Mouse (Mus musculus) heart, embryonic 12.5 days (tissue): ENCODE measurements around the gene Wfikkn2. TPM values are rescaled to one million over a fixed set of nuclear protein-coding genes. Genes with fewer than 3 reads are reported as not detected.
A peak's percentile ranks its signal among the peaks of the same experiment; 100 is the strongest.

Experiments
- ATAC-seq: fragments of 200-750 bp; cut with Nextera tagmentation; 2 replicates; pipeline ENCODE4 v1.8.0; 2017; ENCODE audit warnings: moderate TSS enrichment, moderate library complexity; ENCODE audit not compliant: insufficient number of reproducible peaks, low FRiP score
- H3K27ac ChIP-seq: fragments of 300-500 bp; sonication (generic); 2 replicates; pipeline ENCODE4 v1.5.1; 2016; ENCODE audit warnings: mild to moderate bottlenecking, moderate library complexity; ENCODE audit not compliant: poor library complexity, severe bottlenecking
- H3K27me3 ChIP-seq: fragments of 300-500 bp; sonication (generic); replicated peaks from 2 replicates; pipeline ENCODE4 v1.6.1; 2016; ENCODE audit warnings: mild to moderate bottlenecking, moderate library complexity
- H3K36me3 ChIP-seq: fragments of 300-500 bp; sonication (generic); 2 replicates; pipeline ENCODE4 v1.6.1; 2016; ENCODE audit warnings: mild to moderate bottlenecking, moderate library complexity
- H3K4me1 ChIP-seq: fragments of 300-500 bp; sonication (generic); replicated peaks from 2 replicates; pipeline ENCODE4 v1.6.1; 2016; ENCODE audit warnings: mild to moderate bottlenecking
- H3K4me2 ChIP-seq: fragments of 300-500 bp; sonication (generic); 2 replicates; pipeline ENCODE4 v1.6.1; 2016; ENCODE audit warnings: mild to moderate bottlenecking, moderate library complexity
- H3K4me3 ChIP-seq: fragments of 300-500 bp; sonication (generic); 2 replicates; pipeline ENCODE4 v1.5.1; 2016; ENCODE audit warnings: mild to moderate bottlenecking
- H3K9ac ChIP-seq: fragments of 300-500 bp; sonication (generic); 2 replicates; pipeline ENCODE4 v1.6.1; 2016; ENCODE audit warnings: mild to moderate bottlenecking, moderate library complexity
- H3K9me3 ChIP-seq: fragments of 300-500 bp; sonication (generic); replicated peaks from 2 replicates; pipeline ENCODE4 v1.6.1; 2016; ENCODE audit warnings: mild to moderate bottlenecking, moderate library complexity
- WGBS: fragments of 180-500 bp; shearing (Covaris S2); methylation state at CpG from one replicate; pipeline ENCODE4 v1.1.7; 2016; 5-methylcytosine and 5-hydroxymethylcytosine counted together
- polyA plus RNA-seq: library from polyadenylated mRNA; unstranded; fragments of >200 nt; fragmentation: Nextera tagmentation; extraction: Ambion mirVana; gene quantifications from 2 replicates; pipeline ENCODE4 v1.2.1, GENCODE M21; 2016

Wfikkn2 gene
- polyA plus RNA-seq, 1 experiment from 2014 or later, result 2.5 TPM

- no peak for ATAC-seq
- Histone ChIP-seq H3K4me3 (no peak overlapping the region), H3K27ac (peak overlapping the region; percentile 12; the same call in 1 of the 2 replicates), H3K9ac (no peak overlapping the region), H3K36me3 (peaks cover 14% of the 10 kb centered on the region), H3K4me2 (no peak overlapping the region), H3K4me1 (peaks cover 18% of the 10 kb centered on the region), H3K9me3 (no peaks in the 10 kb centered on the region), H3K27me3 (no peaks in the 10 kb centered on the region)
- WGBS, result 63% methylated on average over 2 of the region's 2 CpGs
These were observed 29.6 kb downstream of the Wfikkn2 start for GRCm38 (mm10) chr11:94216247-94216646.

- Histone ChIP-seq H3K27me3 (no peaks in the 10 kb centered on the region), H3K9me3 (no peaks in the 10 kb centered on the region), H3K27ac (no peak overlapping the region), H3K4me1 (peaks cover 18% of the 10 kb centered on the region), H3K4me2 (no peak overlapping the region), H3K9ac (no peak overlapping the region), H3K36me3 (peaks cover 14% of the 10 kb centered on the region), H3K4me3 (no peak overlapping the region)
- ATAC-seq, result no peak
- 96% methylated on average over 3 of the region's 3 CpGs for WGBS
These were observed 30.2 kb downstream of the Wfikkn2 start for GRCm38 (mm10) chr11:94215581-94215980.

GRCm38 (mm10) chr11:94213735-94214594 is 31.8 kb downstream of the Wfikkn2 start:
- H3K36me3 ChIP-seq, result peaks cover 14% of the 10 kb centered on the region
- H3K27me3 ChIP-seq, result no peaks in the 10 kb centered on the region
- H3K4me3 ChIP-seq, result 0 out of 2 replicates have a peak overlapping the region, but pooled peaks have one; percentile 6
- peak overlapping the region; percentile 52; the same call in 1 of the 2 replicates for H3K9ac ChIP-seq
- no peak for ATAC-seq
- no peaks in the 10 kb centered on the region for H3K9me3 ChIP-seq
- 87% methylated on average over 29 of the region's 29 CpGs for WGBS
- H3K27ac ChIP-seq, result no peak overlapping the region
- peaks cover 18% of the 10 kb centered on the region for H3K4me1 ChIP-seq
- H3K4me2 ChIP-seq, result peak overlapping the region; percentile 20; the same call in 1 of the 2 replicates

GRCm38 (mm10) chr11:94212997-94213396 is 32.8 kb downstream of the Wfikkn2 start:
- Histone ChIP-seq H3K27ac (no peak overlapping the region), H3K36me3 (peaks cover 14% of the 10 kb centered on the region), H3K4me1 (peaks cover 18% of the 10 kb centered on the region), H3K4me2 (peak overlapping the region; percentile 71), H3K9me3 (no peaks in the 10 kb centered on the region), H3K27me3 (no peaks in the 10 kb centered on the region), H3K9ac (no peak overlapping the region), H3K4me3 (peak overlapping the region; percentile 93)
- no peak for ATAC-seq
- 73% methylated on average over 4 of the region's 4 CpGs for WGBS

GRCm38 (mm10) chr11:94212489-94212836 is 33.3 kb downstream of the Wfikkn2 start:
- Histone ChIP-seq H3K36me3 (peaks cover 14% of the 10 kb centered on the region), H3K27me3 (no peaks in the 10 kb centered on the region), H3K4me2 (peak overlapping the region; percentile 71), H3K4me3 (peak overlapping the region; percentile 93), H3K4me1 (peaks cover 18% of the 10 kb centered on the region), H3K9ac (peak overlapping the region; percentile 98), H3K9me3 (no peaks in the 10 kb centered on the region), H3K27ac (peak overlapping the region; percentile 99)
- ATAC-seq, result no peak
- WGBS, result 2% methylated on average over 7 of the region's 7 CpGs

GRCm38 (mm10) chr11:94211651-94212488 is 33.9 kb downstream of the Wfikkn2 start:
- H3K27ac ChIP-seq, result peak overlapping the region; percentile 99
- peaks cover 18% of the 10 kb centered on the region for H3K4me1 ChIP-seq
- ATAC-seq, result peak; percentile 30
- peak overlapping the region; percentile 71 for H3K4me2 ChIP-seq
- peak overlapping the region; percentile 98 for H3K9ac ChIP-seq
- H3K9me3 ChIP-seq, result no peaks in the 10 kb centered on the region
- WGBS, result under 1% methylated on average over 54 of the region's 61 CpGs
- peaks cover 14% of the 10 kb centered on the region for H3K36me3 ChIP-seq
- H3K4me3 ChIP-seq, result peak overlapping the region; percentile 93
- no peaks in the 10 kb centered on the region for H3K27me3 ChIP-seq

- Histone ChIP-seq H3K27me3 (no peaks in the 10 kb centered on the region), H3K4me3 (peak within 1 kb of the TSS; percentile 93), H3K4me2 (peak within 1 kb of the TSS; percentile 98), H3K27ac (peak within 1 kb of the TSS; percentile 99), H3K9me3 (no peaks in the 10 kb centered on the region), H3K9ac (peak within 1 kb of the TSS; percentile 98), H3K4me1 (peaks cover 16% of the 10 kb centered on the region), H3K36me3 (peaks cover 14% of the 10 kb centered on the region)
- ATAC-seq, result peak; percentile 97
- WGBS, result under 1% methylated on average over 45 of the region's 55 CpGs
These were observed 34.6 kb downstream of the Wfikkn2 start, which contains the start of gene Tob1 for GRCm38 (mm10) chr11:94211124-94211603. Tob1 (plus strand) TSS chr11:94211454.

GRCm38 (mm10) chr11:94210191-94211086 is 35.4 kb downstream of the Wfikkn2 start:
- H3K4me3 ChIP-seq, result peak overlapping the region; percentile 61
- ATAC-seq, result peak; percentile 87
- H3K4me2 ChIP-seq, result peak overlapping the region; percentile 98
- peak overlapping the region; percentile 87 for H3K9ac ChIP-seq
- WGBS, result under 1% methylated on average over 47 of the region's 56 CpGs
- no peaks in the 10 kb centered on the region for H3K9me3 ChIP-seq
- peaks cover 11% of the 10 kb centered on the region for H3K36me3 ChIP-seq
- H3K4me1 ChIP-seq, result peaks cover 11% of the 10 kb centered on the region
- H3K27ac ChIP-seq, result peak overlapping the region; percentile 99
- H3K27me3 ChIP-seq, result no peaks in the 10 kb centered on the region

- H3K27me3 ChIP-seq, result no peaks in the 10 kb centered on the region
- WGBS, result 2% methylated on average over 14 of the region's 14 CpGs
- H3K36me3 ChIP-seq, result peaks cover 10% of the 10 kb centered on the region
- H3K9ac ChIP-seq, result peak overlapping the region; percentile 74
- no peaks in the 10 kb centered on the region for H3K9me3 ChIP-seq
- peak overlapping the region; percentile 61 for H3K4me3 ChIP-seq
- H3K4me1 ChIP-seq, result peaks cover 10% of the 10 kb centered on the region
- ATAC-seq, result no peak
- peak overlapping the region; percentile 99 for H3K27ac ChIP-seq
- H3K4me2 ChIP-seq, result peak overlapping the region; percentile 98
These were observed 36.1 kb downstream of the Wfikkn2 start for GRCm38 (mm10) chr11:94209695-94210131.
